ENCODE assay signal across 25 mouse cellular contexts in the genomic region with DNA sequence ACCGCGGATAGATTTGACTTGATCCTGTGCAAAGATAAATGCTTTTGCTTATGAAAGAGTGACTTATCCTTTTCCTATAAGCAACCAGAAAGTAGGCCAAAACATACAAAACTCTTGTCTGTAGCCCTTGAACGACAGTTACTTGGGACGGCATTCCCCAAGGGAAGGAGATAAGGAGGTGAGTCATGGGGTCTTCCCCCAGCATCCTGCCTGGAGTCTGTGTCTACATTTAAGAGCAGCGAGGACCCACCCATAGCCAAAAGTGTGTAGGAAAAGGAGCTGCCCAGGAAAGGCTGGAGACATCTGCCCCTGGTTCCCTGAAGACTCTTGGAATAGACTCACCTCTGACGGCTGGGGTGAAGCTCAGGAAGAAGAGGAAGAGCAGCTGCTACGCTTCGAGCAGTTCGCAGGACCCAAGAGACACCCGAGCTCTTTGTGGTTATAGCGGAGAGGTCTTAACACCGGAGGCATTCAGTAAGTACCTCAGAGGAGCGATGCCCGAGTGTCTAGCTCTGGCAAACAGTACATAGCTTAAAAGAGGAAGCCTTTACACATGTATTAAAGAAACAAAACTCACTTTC. TPM values are rescaled to one million over a fixed set of nuclear protein-coding genes. Genes with fewer than 3 reads are reported as not detected.
"Had no signal": no experiment of that assay in that cellular context is flagged by ENCODE, and none has a peak within 500 bp of the region (broad histone marks: within the 10 kb centered on the region; RNA-seq: fewer than 3 reads in every experiment).

No protein-coding gene starts in this region.

- DNase-seq: kidney, adult 2 months; kidney, postnatal 14 days; kidney, postnatal 4 days; left cerebral cortex, postnatal 4 days; liver, postnatal 0 days; lung, embryonic 14.5 days; midbrain, embryonic 14.5 days; retina, postnatal 1 day; right cerebral cortex, postnatal 25 days; spleen, adult 18-20 months; thymus, postnatal 36 days had no signal

- H3K4me3 ChIP-seq: kidney, embryonic 15.5 days; limb, embryonic 12.5 days; limb, embryonic 15.5 days; neural tube, embryonic 13.5 days; stomach, embryonic 15.5 days had no signal

- H3K9me3 ChIP-seq: kidney, embryonic 15.5 days; limb, embryonic 12.5 days; limb, embryonic 15.5 days; neural tube, embryonic 13.5 days; stomach, embryonic 15.5 days had no signal

- ATAC-seq: liver, postnatal 0 days; lung, postnatal 0 days had no signal

- H3K4me2 ChIP-seq: kidney, embryonic 15.5 days; limb, embryonic 12.5 days; limb, embryonic 15.5 days; liver, embryonic 11.5 days; lung, embryonic 14.5 days; neural tube, embryonic 13.5 days; stomach, embryonic 15.5 days had no signal

- H3K27me3 ChIP-seq: kidney, embryonic 15.5 days; limb, embryonic 12.5 days; limb, embryonic 15.5 days; neural tube, embryonic 13.5 days; stomach, embryonic 15.5 days had no signal

- H3K4me1 ChIP-seq: limb, embryonic 12.5 days; limb, embryonic 15.5 days; neural tube, embryonic 13.5 days; stomach, embryonic 15.5 days had no signal

- H3K9ac ChIP-seq: kidney, embryonic 15.5 days; limb, embryonic 12.5 days; limb, embryonic 15.5 days; liver, embryonic 14.5 days; liver, postnatal 0 days; lung, embryonic 14.5 days; neural tube, embryonic 13.5 days; stomach, embryonic 15.5 days had no signal

- H3K27ac ChIP-seq: kidney, embryonic 15.5 days; limb, embryonic 12.5 days; limb, embryonic 15.5 days; liver, embryonic 14.5 days; macrophage; neural tube, embryonic 13.5 days; stomach, embryonic 15.5 days had no signal

RNA-seq across cellular contexts. Expression of a gene that starts 41.5 kb away (rescaled TPM):
- polyA plus RNA-seq: macrophage had no signal

RNA-seq across cellular contexts. Expression of a gene that starts 48.8 kb away (rescaled TPM):
- total RNA-seq: layer of hippocampus, postnatal 14 days; left cerebral cortex, postnatal 14 days; left cerebral cortex, postnatal 4 days; megakaryocyte, adult 5-6 weeks; midbrain, postnatal 0 days; neutrophil, adult 5-6 weeks had no signal
- polyA plus RNA-seq: lung, embryonic 14.5 days; macrophage; midbrain, embryonic 14.5 days; midbrain, postnatal 0 days; neural tube, embryonic 13.5 days had no signal
